Mouse (Mus musculus): ENCODE measurements at regions not wholly inside any gene's neighbourhood (a gene's known extent, or its start where the extent isn't known, plus 50 kb on each side); places are given as distances from the start of the nearest gene placed in this dataset.

- Histone ChIP-seq H3K4me3 (ENCODE audit: low read depth, low read length) (no peak overlapping the region), H3K36me3 (ENCODE audit: control insufficient read depth, insufficient read depth, low read length) (no peaks in the 10 kb centered on the region), H3K27ac (ENCODE audit: insufficient read depth, low read depth, low read length) (no peak overlapping the region), H3K4me1 (ENCODE audit: control insufficient read depth, insufficient read depth, insufficient read length, low read length) (no peaks in the 10 kb centered on the region), H3K27me3 (ENCODE audit: control insufficient read depth, insufficient read depth, low read length) (no peaks in the 10 kb centered on the region)
- WGBS: 48% methylated on average over 6 of the region's 6 CpGs
- no peak for TF ChIP-seq CTCF (IDR thresholded peaks at IDR 0.05; ENCODE audit: extremely low read depth, insufficient read length, insufficient replicate concordance, low read depth, low read length)
- TF ChIP-seq POLR2A (IDR thresholded peaks at IDR 0.05; ENCODE audit: low read depth, low read length): no peak
Observed at GRCm38 (mm10) chr19:56065730-56066129, 221.2 kb upstream of the Habp2 start.

GRCm38 (mm10) chr19:56068165-56068564 lies 218.8 kb upstream of the Habp2 start:
- H3K4me3 ChIP-seq (ENCODE audit: low read depth, low read length): no peak overlapping the region
- no peaks in the 10 kb centered on the region for H3K4me1 ChIP-seq (ENCODE audit: control insufficient read depth, insufficient read depth, insufficient read length, low read length)
- H3K36me3 ChIP-seq (ENCODE audit: control insufficient read depth, insufficient read depth, low read length): no peaks in the 10 kb centered on the region
- WGBS: 64% methylated on average over 8 of the region's 8 CpGs
- no peak overlapping the region for H3K27ac ChIP-seq (ENCODE audit: insufficient read depth, low read depth, low read length)
- TF ChIP-seq CTCF (IDR thresholded peaks at IDR 0.05; ENCODE audit: extremely low read depth, insufficient read length, insufficient replicate concordance, low read depth, low read length) (no peak), POLR2A (IDR thresholded peaks at IDR 0.05; ENCODE audit: low read depth, low read length) (no peak)
- no peaks in the 10 kb centered on the region for H3K27me3 ChIP-seq (ENCODE audit: control insufficient read depth, insufficient read depth, low read length)

DNA sequence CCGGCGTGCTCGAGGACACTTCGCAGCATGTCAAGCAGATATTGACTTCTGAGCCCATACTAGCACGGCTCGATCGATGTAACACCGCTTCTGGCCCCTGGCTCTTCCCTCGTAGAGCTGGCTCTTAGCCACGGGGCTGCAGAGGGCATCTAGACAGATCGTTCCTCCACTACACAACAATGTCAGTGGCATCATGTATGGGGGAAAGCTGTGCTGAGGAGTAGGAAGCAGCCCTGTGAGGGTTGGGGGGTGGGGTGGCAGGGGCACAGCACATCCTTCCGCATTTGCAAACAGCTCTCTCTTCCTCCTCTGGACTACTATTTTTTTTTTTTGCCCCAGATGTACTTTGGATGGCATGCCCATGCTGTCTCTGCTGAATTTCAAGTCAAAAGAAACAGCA lies 218.1 kb upstream of the Habp2 start:
- WGBS: 50% methylated on average over 12 of the region's 12 CpGs
- no peaks in the 10 kb centered on the region for H3K4me1 ChIP-seq (ENCODE audit: control insufficient read depth, insufficient read depth, insufficient read length, low read length)
- no peak overlapping the region for H3K4me3 ChIP-seq (ENCODE audit: low read depth, low read length)
- no peaks in the 10 kb centered on the region for H3K36me3 ChIP-seq (ENCODE audit: control insufficient read depth, insufficient read depth, low read length)
- no peak overlapping the region for H3K27ac ChIP-seq (ENCODE audit: insufficient read depth, low read depth, low read length)
- TF ChIP-seq POLR2A (IDR thresholded peaks at IDR 0.05; ENCODE audit: low read depth, low read length) (no peak), CTCF (IDR thresholded peaks at IDR 0.05; ENCODE audit: extremely low read depth, insufficient read length, insufficient replicate concordance, low read depth, low read length) (no peak)
- no peaks in the 10 kb centered on the region for H3K27me3 ChIP-seq (ENCODE audit: control insufficient read depth, insufficient read depth, low read length)

DNA sequence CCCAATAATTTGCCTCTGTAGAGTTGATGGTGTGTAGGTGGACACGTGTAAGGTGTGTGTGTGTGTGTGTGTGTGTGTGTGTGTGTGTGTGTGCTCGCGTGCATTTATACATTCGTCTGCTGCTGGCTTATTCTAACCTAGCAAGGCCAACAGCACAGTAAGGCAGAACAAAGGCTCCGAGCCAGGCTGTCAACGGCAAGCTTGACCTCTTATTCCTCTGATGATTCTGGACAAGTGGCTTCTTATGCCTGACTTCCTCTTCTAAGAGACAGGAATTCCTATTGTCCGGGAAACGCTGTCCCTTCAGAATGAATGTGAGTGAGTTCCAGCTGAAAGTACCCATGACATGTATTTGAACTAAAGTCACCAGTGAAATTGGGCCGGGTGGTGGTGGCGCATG lies 217.7 kb upstream of the Habp2 start:
- Histone ChIP-seq H3K4me3 (ENCODE audit: low read depth, low read length) (no peak overlapping the region), H3K36me3 (ENCODE audit: control insufficient read depth, insufficient read depth, low read length) (no peaks in the 10 kb centered on the region), H3K4me1 (ENCODE audit: control insufficient read depth, insufficient read depth, insufficient read length, low read length) (no peaks in the 10 kb centered on the region), H3K27me3 (ENCODE audit: control insufficient read depth, insufficient read depth, low read length) (no peaks in the 10 kb centered on the region), H3K27ac (ENCODE audit: insufficient read depth, low read depth, low read length) (no peak overlapping the region)
- 68% methylated on average over 10 of the region's 10 CpGs for WGBS
- no peak for TF ChIP-seq POLR2A (IDR thresholded peaks at IDR 0.05; ENCODE audit: low read depth, low read length)
- no peak for TF ChIP-seq CTCF (IDR thresholded peaks at IDR 0.05; ENCODE audit: extremely low read depth, insufficient read length, insufficient replicate concordance, low read depth, low read length)

DNA sequence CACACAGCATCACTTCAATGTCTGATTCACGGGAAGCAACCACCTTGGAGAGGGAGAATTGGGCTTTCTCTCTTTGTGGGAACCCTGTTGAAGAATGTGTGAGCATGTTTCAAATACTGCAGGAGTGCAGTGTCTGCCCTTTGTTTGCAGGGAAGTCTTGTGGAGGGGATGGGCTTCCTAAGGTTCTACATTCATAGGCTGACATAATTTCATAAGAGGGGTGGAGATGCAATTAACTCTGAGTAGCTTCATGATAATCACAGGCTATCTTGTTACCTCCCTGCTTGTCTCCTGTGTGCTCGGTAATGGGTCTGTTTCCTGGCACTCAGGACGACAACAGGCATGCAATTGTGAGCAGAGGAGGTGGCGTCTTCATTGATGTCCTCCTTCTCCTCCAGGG lies 215.6 kb upstream of the Habp2 start:
- TF ChIP-seq POLR2A (IDR thresholded peaks at IDR 0.05; ENCODE audit: low read depth, low read length) (no peak), CTCF (IDR thresholded peaks at IDR 0.05; ENCODE audit: extremely low read depth, insufficient read length, insufficient replicate concordance, low read depth, low read length) (no peak)
- 47% methylated on average over 4 of the region's 4 CpGs for WGBS
- Histone ChIP-seq H3K4me1 (ENCODE audit: control insufficient read depth, insufficient read depth, insufficient read length, low read length) (no peaks in the 10 kb centered on the region), H3K27ac (ENCODE audit: insufficient read depth, low read depth, low read length) (no peak overlapping the region), H3K36me3 (ENCODE audit: control insufficient read depth, insufficient read depth, low read length) (no peaks in the 10 kb centered on the region), H3K27me3 (ENCODE audit: control insufficient read depth, insufficient read depth, low read length) (no peaks in the 10 kb centered on the region), H3K4me3 (ENCODE audit: low read depth, low read length) (no peak overlapping the region)

DNA sequence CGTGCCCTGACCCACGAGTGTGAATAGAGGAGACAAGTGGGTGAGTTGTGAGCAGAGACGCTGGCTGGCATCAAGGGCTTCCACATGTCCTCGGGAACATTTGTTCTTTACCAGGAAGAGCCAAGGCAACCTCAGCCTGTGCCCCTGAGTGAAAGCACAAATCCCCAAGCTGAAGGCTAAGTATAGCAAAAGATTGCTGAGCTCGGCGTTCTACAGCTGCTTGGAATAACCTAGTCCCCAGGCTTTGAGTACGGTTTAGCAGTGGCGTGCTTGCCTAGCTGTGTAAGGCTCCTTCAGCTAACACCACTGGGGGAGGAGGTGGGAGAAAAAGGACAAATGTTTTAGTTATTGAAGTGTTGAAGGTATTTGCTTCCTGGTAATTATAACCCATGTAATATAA lies 210.8 kb upstream of the Habp2 start:
- Histone ChIP-seq H3K4me3 (ENCODE audit: low read depth, low read length) (no peak overlapping the region), H3K36me3 (ENCODE audit: control insufficient read depth, insufficient read depth, low read length) (no peaks in the 10 kb centered on the region), H3K4me1 (ENCODE audit: control insufficient read depth, insufficient read depth, insufficient read length, low read length) (no peaks in the 10 kb centered on the region), H3K27me3 (ENCODE audit: control insufficient read depth, insufficient read depth, low read length) (no peaks in the 10 kb centered on the region), H3K27ac (ENCODE audit: insufficient read depth, low read depth, low read length) (no peak overlapping the region)
- 86% methylated on average over 8 of the region's 8 CpGs for WGBS
- TF ChIP-seq CTCF (IDR thresholded peaks at IDR 0.05; ENCODE audit: extremely low read depth, insufficient read length, insufficient replicate concordance, low read depth, low read length): no peak
- TF ChIP-seq POLR2A (IDR thresholded peaks at IDR 0.05; ENCODE audit: low read depth, low read length): no peak

GRCm38 (mm10) chr19:56077491-56077890 lies 209.4 kb upstream of the Habp2 start:
- no peaks in the 10 kb centered on the region for H3K4me1 ChIP-seq (ENCODE audit: control insufficient read depth, insufficient read depth, insufficient read length, low read length)
- H3K27ac ChIP-seq (ENCODE audit: insufficient read depth, low read depth, low read length): no peak overlapping the region
- H3K27me3 ChIP-seq (ENCODE audit: control insufficient read depth, insufficient read depth, low read length): no peaks in the 10 kb centered on the region
- TF ChIP-seq POLR2A (IDR thresholded peaks at IDR 0.05; ENCODE audit: low read depth, low read length) (no peak), CTCF (IDR thresholded peaks at IDR 0.05; ENCODE audit: extremely low read depth, insufficient read length, insufficient replicate concordance, low read depth, low read length) (no peak)
- H3K4me3 ChIP-seq (ENCODE audit: low read depth, low read length): no peak overlapping the region
- 75% methylated on average over 8 of the region's 8 CpGs for WGBS
- H3K36me3 ChIP-seq (ENCODE audit: control insufficient read depth, insufficient read depth, low read length): no peaks in the 10 kb centered on the region

Measured in small intestine, adult 2 months (tissue).